Mouse (Mus musculus) ES-Bruce4 (cell line): ENCODE data around the gene Ntn4.

ENCODE experiments used
- CTCF ChIP-seq: IDR thresholded peaks from one replicate; pipeline ENCODE4 v1.8.1; 2011; ENCODE audit warnings: low read depth, low read length
- EP300 ChIP-seq: IDR thresholded peaks from 2 replicates; pipeline ENCODE4 v1.6.1; 2011; ENCODE audit warnings: low read depth, low read length; ENCODE audit not compliant: insufficient read depth
- POLR2A ChIP-seq: IDR thresholded peaks from one replicate; pipeline ENCODE4 v1.8.1; 2011; ENCODE audit warnings: low read length; ENCODE audit not compliant: insufficient read depth

DNA sequence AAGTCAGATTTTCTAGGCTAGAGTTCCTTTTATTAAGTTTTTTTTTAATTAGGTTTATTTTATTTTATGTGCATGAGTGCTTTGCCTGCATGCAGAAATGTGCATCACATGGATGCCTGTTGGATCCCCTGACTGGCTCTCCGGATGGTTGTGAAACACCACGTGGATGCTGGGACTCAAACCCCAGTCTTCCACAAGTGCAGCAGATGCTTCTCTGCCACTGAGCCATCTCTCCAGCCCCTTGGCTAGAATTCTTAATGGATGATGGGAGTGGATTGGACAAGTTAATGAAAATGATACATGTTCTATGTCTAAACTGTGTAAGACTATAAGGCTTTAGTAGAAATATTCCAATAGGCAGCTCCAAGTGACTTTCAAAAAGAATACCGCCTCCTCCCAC lies 47.3 kb downstream of the Ntn4 start:
- no peak for TF ChIP-seq POLR2A
- no peak for TF ChIP-seq CTCF
- TF ChIP-seq EP300, result no peak
